In the genomic region with DNA sequence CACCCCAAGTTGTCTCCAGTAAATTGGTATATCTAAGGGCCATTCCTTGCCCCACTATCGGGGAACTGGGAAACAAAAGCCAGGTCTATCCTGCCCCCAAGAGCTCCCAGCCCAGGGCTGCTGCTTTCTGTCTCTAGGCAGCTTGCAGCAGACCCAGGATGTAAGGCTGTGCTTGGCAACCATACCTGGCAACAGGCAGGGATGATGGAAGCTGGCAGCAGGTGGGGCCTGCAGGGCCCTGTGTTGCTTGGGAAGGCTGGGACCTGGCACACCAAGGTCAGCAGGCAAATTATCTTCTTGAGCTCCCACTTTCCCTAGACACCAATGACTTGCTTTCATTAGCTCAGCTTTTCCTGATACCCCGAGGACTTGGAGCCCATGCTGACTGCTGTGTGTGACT, we compare ENCODE assay signal across 22 mouse cellular contexts. TPM values are rescaled to one million over a fixed set of nuclear protein-coding genes. Genes with fewer than 3 reads are reported as not detected.
DNase-seq lines count a peak whose midpoint lies in the region; ATAC-seq and TF ChIP-seq lines count a peak whose summit lies in the region.
"Had no signal": no experiment of that assay in that cellular context is flagged by ENCODE, and none has a peak within 500 bp of the region (broad histone marks: within the 10 kb centered on the region; RNA-seq: fewer than 3 reads in every experiment).

No protein-coding gene starts in this region.

- H3K9me3 ChIP-seq in forebrain, postnatal 0 days (ENCODE audit: low read length), result no peaks in the 10 kb centered on the region
- no peaks in the 10 kb centered on the region for H3K9me3 ChIP-seq in forebrain, embryonic 16.5 days (ENCODE audit: control insufficient read depth, low read length)
- H3K9me3 ChIP-seq: embryonic facial prominence, embryonic 12.5 days; kidney, embryonic 15.5 days; midbrain, embryonic 15.5 days had no signal

- H3K36me3 ChIP-seq in forebrain, postnatal 0 days (ENCODE audit: insufficient read depth), result no peaks in the 10 kb centered on the region; the same call in 1 of the 2 replicates
- no peaks in the 10 kb centered on the region for H3K36me3 ChIP-seq in forebrain, embryonic 16.5 days (ENCODE audit: control insufficient read depth, insufficient read depth)
- H3K36me3 ChIP-seq: embryonic facial prominence, embryonic 12.5 days; kidney, embryonic 15.5 days; midbrain, embryonic 15.5 days had no signal

- 73% methylated on average over 2 of the region's 2 CpGs for WGBS in forebrain, postnatal 0 days
- 81% methylated on average over 2 of the region's 2 CpGs for WGBS in forebrain, embryonic 16.5 days

- H3K4me3 ChIP-seq in forebrain, postnatal 0 days (ENCODE audit: low read depth, low read length), result no peak overlapping the region
- H3K4me3 ChIP-seq in forebrain, embryonic 16.5 days (replicated peaks; ENCODE audit: low read length), result no peak overlapping the region
- H3K4me3 ChIP-seq: embryonic facial prominence, embryonic 12.5 days; kidney, embryonic 15.5 days; midbrain, embryonic 15.5 days had no signal

- no peaks in the 10 kb centered on the region for H3K27me3 ChIP-seq in forebrain, postnatal 0 days (ENCODE audit: insufficient read depth, low read length)
- H3K27me3 ChIP-seq in forebrain, embryonic 16.5 days (replicated peaks; ENCODE audit: control insufficient read depth, insufficient read depth, low read length), result no peaks in the 10 kb centered on the region
- H3K27me3 ChIP-seq: embryonic facial prominence, embryonic 12.5 days; kidney, embryonic 15.5 days; midbrain, embryonic 15.5 days had no signal

- no peak overlapping the region for H3K4me2 ChIP-seq in forebrain, postnatal 0 days (ENCODE audit: low read depth)
- H3K4me2 ChIP-seq in forebrain, embryonic 16.5 days (ENCODE audit: low read length), result no peak overlapping the region
- H3K4me2 ChIP-seq: embryonic facial prominence, embryonic 12.5 days; hindbrain, embryonic 14.5 days; kidney, embryonic 15.5 days; liver, embryonic 11.5 days; midbrain, embryonic 15.5 days had no signal

- DNase-seq in forebrain, postnatal 0 days, result no peak
- peak; percentile 27 for DNase-seq in right cerebral cortex, adult 18-20 months
- DNase-seq in right cerebral cortex, adult 2 months (ENCODE audit: low spot score in 2 of 2), result no peak
- peak; percentile 74 to 77 for DNase-seq in cerebellum, postnatal 14 days
- DNase-seq in right cerebral cortex, postnatal 25 days, result peak; percentile 23
- DNase-seq in thymus, postnatal 4 days, result no peak
- DNase-seq: adrenal gland, adult 8-10 months; gastrocnemius, postnatal 25 days; lung, adult 2 months; lung, postnatal 4 days; retina, postnatal 1 day; thymus, postnatal 36 days had no signal

- TF ChIP-seq CTCF in forebrain, postnatal 0 days (IDR thresholded peaks at IDR 0.05; ENCODE audit: low read depth), result no peak

- H3K4me1 ChIP-seq in forebrain, postnatal 0 days (ENCODE audit: insufficient read depth), result no peaks in the 10 kb centered on the region
- peaks cover 2% of the 10 kb centered on the region; the same call in 1 of the 2 replicates for H3K4me1 ChIP-seq in forebrain, embryonic 16.5 days (replicated peaks; ENCODE audit: control insufficient read depth, insufficient read depth, low read length)
- H3K4me1 ChIP-seq: embryonic facial prominence, embryonic 12.5 days; kidney, embryonic 15.5 days had no signal

- H3K9ac ChIP-seq in forebrain, postnatal 0 days, result no peak overlapping the region; the same call in 1 of the 2 replicates
- no peak overlapping the region for H3K9ac ChIP-seq in forebrain, embryonic 16.5 days (replicated peaks; ENCODE audit: low read depth, low read length)
- H3K9ac ChIP-seq: embryonic facial prominence, embryonic 12.5 days; hindbrain, embryonic 14.5 days; kidney, embryonic 15.5 days; midbrain, embryonic 15.5 days had no signal

- ATAC-seq in forebrain, postnatal 0 days, result 0 out of 2 replicates have a peak, but pooled peaks have one; percentile 32
- ATAC-seq in forebrain, embryonic 16.5 days, result no peak
- ATAC-seq in megakaryocyte, adult 5-6 weeks (ENCODE audit: poor library complexity, severe bottlenecking), result no peak
- ATAC-seq: intestine, embryonic 16.5 days; midbrain, embryonic 15.5 days had no signal

- H3K27ac ChIP-seq in forebrain, postnatal 0 days (ENCODE audit: low read depth, low read length), result no peak overlapping the region
- no peak overlapping the region for H3K27ac ChIP-seq in forebrain, embryonic 16.5 days (ENCODE audit: low read length)
- H3K27ac ChIP-seq: embryonic facial prominence, embryonic 12.5 days; hindbrain, embryonic 14.5 days; kidney, embryonic 15.5 days; midbrain, embryonic 15.5 days had no signal

RNA-seq across cellular contexts. Expression of gene Csmd2, which starts 31.8 kb away (rescaled TPM):
- total RNA-seq in forebrain, postnatal 0 days (2014; rRNA removed), result 24.3 and 35.8 TPM in 2 replicates
- polyA plus RNA-seq in forebrain, postnatal 0 days (2015; fragmentation: Nextera tagmentation; extraction: Ambion mirVana), result 3.8 and 5.5 TPM in 2 replicates
- polyA plus RNA-seq in forebrain, embryonic 16.5 days (2015; fragmentation: Nextera tagmentation; extraction: Ambion mirVana), result 7.6 and 11.2 TPM in 2 replicates
- total RNA-seq in megakaryocyte, adult 5-6 weeks (2015), result not detected in 2 replicates
- total RNA-seq in megakaryocyte, adult 5-6 weeks (2017), result not detected in 2 replicates
- total RNA-seq: gastrocnemius, postnatal 25 days had no signal
- polyA plus RNA-seq: lung, adult 2 months had no signal

RNA-seq across cellular contexts. Expression of gene CK137956, which starts 48.7 kb away (rescaled TPM):
- 1.5 and 1.9 TPM in 2 replicates for total RNA-seq in forebrain, postnatal 0 days (2014; rRNA removed)
- polyA plus RNA-seq in forebrain, postnatal 0 days (2015; fragmentation: Nextera tagmentation; extraction: Ambion mirVana), result 1.9 TPM in 2 replicates
- 0.37 and 0.58 TPM in 2 replicates for polyA plus RNA-seq in forebrain, embryonic 16.5 days (2015; fragmentation: Nextera tagmentation; extraction: Ambion mirVana)
- not detected in 2 replicates for total RNA-seq in megakaryocyte, adult 5-6 weeks (2015)
- not detected in 2 replicates for total RNA-seq in megakaryocyte, adult 5-6 weeks (2017)
- total RNA-seq: gastrocnemius, postnatal 25 days; heart, adult 8-10 months had no signal
- polyA plus RNA-seq: heart, embryonic 16.5 days; intestine, embryonic 16.5 days; kidney, embryonic 15.5 days; liver, embryonic 11.5 days; lung, adult 2 months had no signal

Comparison
In these comparisons a context has a peak if more than half of its experiments do, and no peak if none do; other contexts are left out.
1. DNase-seq: peak in right cerebral cortex, adult 18-20 months (single experiment), cerebellum, postnatal 14 days (2 of 2) and right cerebral cortex, postnatal 25 days (single experiment); none in forebrain, postnatal 0 days (single experiment), right cerebral cortex, adult 2 months (0 of 2) and thymus, postnatal 4 days (single experiment).
2. RNA of gene Csmd2, which starts 31.8 kb away (total RNA-seq): 24.3 to 35.8 TPM in forebrain, postnatal 0 days; not detected in megakaryocyte, adult 5-6 weeks; every median in the first group is over 10 times any median in the second.